Mouse (Mus musculus) limb, embryonic 13.5 days (tissue): Measurements from ENCODE around the gene Sult1c2. TPM values are rescaled to one million over a fixed set of nuclear protein-coding genes. Genes with fewer than 3 reads are reported as not detected.
"Not testable (repeated sequence)": the region's sequence is repeated elsewhere in the genome, so short reads cannot be mapped to it uniquely, and the experiment has no call there.

Source experiments
- ATAC-seq: fragments of 200-750 bp; cut with Nextera tagmentation; 2 replicates; pipeline ENCODE4 v1.8.0; 2017; ENCODE audit warnings: low read depth, moderate number of reproducible peaks, moderate TSS enrichment; ENCODE audit not compliant: low FRiP score
- H3K27ac ChIP-seq: fragments of 300-500 bp; sonication (generic); 2 replicates; pipeline ENCODE4 v1.5.1; 2015; ENCODE audit warnings: inconsistent platforms, mild to moderate bottlenecking, moderate library complexity
- H3K27me3 ChIP-seq: fragments of 300-500 bp; sonication (generic); 2 replicates; pipeline ENCODE4 v1.6.1; 2015; ENCODE audit warnings: mild to moderate bottlenecking, inconsistent platforms
- H3K36me3 ChIP-seq: fragments of 300-500 bp; sonication (generic); 2 replicates; pipeline ENCODE4 v1.6.1; 2015; ENCODE audit warnings: inconsistent platforms, mild to moderate bottlenecking, moderate library complexity
- H3K4me1 ChIP-seq: fragments of 300-500 bp; sonication (generic); 2 replicates; pipeline ENCODE4 v1.6.1; 2015; ENCODE audit warnings: inconsistent platforms
- H3K4me2 ChIP-seq: fragments of 300-500 bp; sonication (generic); replicated peaks from 2 replicates; pipeline ENCODE4 v1.6.1; 2015; ENCODE audit warnings: inconsistent platforms, mild to moderate bottlenecking, moderate library complexity
- H3K4me3 ChIP-seq: fragments of 300-500 bp; sonication (generic); 2 replicates; pipeline ENCODE4 v1.5.1; 2015; ENCODE audit warnings: moderate library complexity, mild to moderate bottlenecking, inconsistent platforms
- H3K9ac ChIP-seq: fragments of 300-500 bp; sonication (generic); 2 replicates; pipeline ENCODE4 v1.6.1; 2015; ENCODE audit warnings: mild to moderate bottlenecking, inconsistent platforms
- H3K9me3 ChIP-seq: fragments of 300-500 bp; sonication (generic); 2 replicates; pipeline ENCODE4 v1.6.1; 2016; ENCODE audit warnings: inconsistent platforms
- WGBS: fragments of 180-500 bp; shearing (Covaris S2); methylation state at CpG from one replicate; pipeline ENCODE4 v1.1.7; 2015; 5-methylcytosine and 5-hydroxymethylcytosine counted together
- polyA plus RNA-seq: library from polyadenylated mRNA; unstranded; fragments of >200 nt; fragmentation: Nextera tagmentation; extraction: Ambion mirVana; gene quantifications from 2 replicates; pipeline ENCODE4 v1.2.1, GENCODE M21; 2015

Sult1c2 gene
- not detected in 2 replicates for polyA plus RNA-seq

DNA sequence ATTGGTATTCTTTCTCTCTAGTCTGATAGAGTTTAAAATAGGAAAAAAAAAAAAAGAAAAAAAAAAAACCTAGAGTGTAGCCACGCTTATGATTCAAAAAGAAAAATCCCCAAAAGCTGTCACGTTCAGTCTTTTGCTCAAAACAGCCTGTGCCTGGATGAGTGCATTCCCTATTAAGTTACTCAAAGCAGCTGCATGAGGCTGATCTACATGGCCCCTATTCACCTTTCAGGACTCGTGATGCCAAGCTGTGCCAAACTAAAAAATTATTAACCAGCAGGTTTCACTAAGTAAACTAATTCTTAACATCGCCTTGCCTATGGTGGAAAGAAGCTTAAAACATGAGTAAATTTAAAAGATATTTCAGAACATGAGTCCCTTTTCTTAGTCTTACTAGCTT, at the start of gene Sult1c2:
TSS of gene Sult1c2 (minus strand) at position 134 of the 400 bp plus-strand sequence.
- no peak within 1 kb of the TSS for H3K4me3 ChIP-seq
- no peaks in the 10 kb centered on the region for H3K36me3 ChIP-seq
- no peak within 1 kb of the TSS for H3K4me2 ChIP-seq
- H3K9ac ChIP-seq = no peak within 1 kb of the TSS
- H3K27me3 ChIP-seq = no peaks in the 10 kb centered on the region
- H3K27ac ChIP-seq = no peak within 1 kb of the TSS
- H3K9me3 ChIP-seq = peaks cover 4% of the 10 kb centered on the region; the same call in 1 of the 2 replicates
- WGBS = 86% methylated on average over 4 of the region's 4 CpGs
- no peak for ATAC-seq
- no peaks in the 10 kb centered on the region for H3K4me1 ChIP-seq

DNA sequence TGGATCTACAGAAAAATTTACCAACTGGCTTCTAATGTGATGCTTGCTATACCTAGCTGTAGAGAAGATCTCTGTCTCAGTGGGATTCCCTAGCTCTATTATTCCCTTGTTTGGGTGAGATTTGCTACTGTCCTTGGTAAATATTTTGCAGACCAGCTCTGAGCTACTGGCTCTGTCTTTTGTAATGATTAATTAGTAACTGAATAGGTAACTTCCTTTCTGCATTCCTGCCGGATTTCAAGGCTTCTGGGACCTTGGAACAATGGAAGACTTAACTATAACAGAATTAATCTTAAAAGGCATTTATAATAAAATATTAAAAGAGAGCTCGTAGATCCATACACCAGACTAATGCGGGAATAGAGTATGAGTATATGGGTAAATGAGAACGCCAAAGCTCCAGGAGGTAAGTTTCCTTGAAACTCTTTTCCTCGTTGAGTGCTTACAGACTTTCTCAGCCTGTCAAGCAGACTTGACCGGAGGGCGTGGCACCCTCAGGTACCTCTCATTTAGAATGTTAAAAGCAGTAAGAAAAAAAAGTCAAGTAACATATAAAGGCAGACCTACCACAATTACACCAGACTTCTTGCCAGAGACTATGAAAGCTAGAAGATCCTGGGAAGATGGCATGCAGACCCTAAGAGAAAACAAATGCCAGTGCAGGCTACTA, 33.0 kb upstream of the Sult1c2 start:
- H3K9me3 ChIP-seq = peaks cover 17% of the 10 kb centered on the region
- 89% methylated on average over 7 of the region's 7 CpGs for WGBS
- H3K27ac ChIP-seq, ATAC-seq, H3K4me2 ChIP-seq, H3K9ac ChIP-seq, H3K4me3 ChIP-seq, H3K36me3 ChIP-seq, H3K27me3 ChIP-seq, H3K4me1 ChIP-seq: not testable (repeated sequence)

DNA sequence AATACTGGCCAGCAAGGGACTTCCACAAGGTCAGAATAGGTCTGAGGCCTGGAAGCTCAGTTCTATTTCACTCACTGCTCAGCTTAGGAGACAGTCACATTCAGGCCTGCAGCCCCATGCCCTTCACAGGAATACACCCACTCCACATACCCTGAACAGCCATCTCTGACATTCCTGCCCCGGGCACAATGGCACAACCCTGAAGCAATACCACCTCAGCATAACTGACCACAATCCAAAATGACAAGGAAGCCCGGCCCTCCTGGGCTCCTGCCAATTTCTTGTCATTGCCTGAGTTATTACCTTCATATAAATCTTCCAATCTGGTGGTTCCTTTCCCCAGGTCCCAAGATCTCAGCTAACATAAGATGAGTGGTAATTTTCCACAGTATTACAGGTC, 28.3 kb upstream of the Sult1c2 start:
- ATAC-seq = no peak
- 72% methylated on average over 2 of the region's 2 CpGs for WGBS

DNA sequence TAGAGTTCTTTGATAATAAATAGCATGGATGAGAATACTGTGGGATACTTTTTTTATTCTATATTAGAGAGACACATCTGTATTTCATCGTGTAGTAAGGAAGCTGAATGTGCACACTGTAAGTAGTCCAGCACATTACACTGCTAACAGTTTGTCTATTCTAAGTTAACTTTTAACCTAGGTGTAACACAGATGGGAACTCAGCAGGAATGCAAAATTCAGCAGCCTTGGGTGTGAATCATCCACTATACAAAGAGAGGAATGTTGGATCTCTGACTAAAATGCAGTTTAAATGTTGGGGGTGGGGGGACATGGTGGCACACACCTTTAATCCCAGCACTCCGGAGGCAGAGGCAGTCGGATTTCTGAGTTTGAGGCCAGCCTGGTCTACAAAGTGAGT, 26.1 kb upstream of the Sult1c2 start:
- Histone ChIP-seq H3K27me3 (no peaks in the 10 kb centered on the region), H3K27ac (no peak overlapping the region), H3K4me1 (no peaks in the 10 kb centered on the region), H3K4me2 (no peak overlapping the region), H3K36me3 (no peaks in the 10 kb centered on the region), H3K4me3 (no peak overlapping the region), H3K9ac (no peak overlapping the region), H3K9me3 (0 out of 2 replicates have a peak, but pooled peaks cover 5% of the 10 kb centered on the region)
- 83% methylated on average over 3 of the region's 3 CpGs for WGBS
- no peak for ATAC-seq

More for the DNA sequence above, 28.3 kb upstream of the Sult1c2 start:
- no peaks in the 10 kb centered on the region for H3K27me3 ChIP-seq
- H3K27ac ChIP-seq = no peak overlapping the region
- no peak overlapping the region for H3K9ac ChIP-seq
- no peaks in the 10 kb centered on the region for H3K4me1 ChIP-seq
- no peaks in the 10 kb centered on the region for H3K36me3 ChIP-seq
- no peak overlapping the region for H3K4me2 ChIP-seq
- H3K9me3 ChIP-seq = 0 out of 2 replicates have a peak, but pooled peaks cover 5% of the 10 kb centered on the region
- H3K4me3 ChIP-seq = no peak overlapping the region

- Histone ChIP-seq H3K9ac (no peak overlapping the region), H3K4me2 (no peak overlapping the region), H3K27me3 (no peaks in the 10 kb centered on the region), H3K4me1 (no peaks in the 10 kb centered on the region), H3K27ac (no peak overlapping the region), H3K9me3 (no peaks in the 10 kb centered on the region), H3K36me3 (no peaks in the 10 kb centered on the region), H3K4me3 (no peak overlapping the region)
- no peak for ATAC-seq
Measured at GRCm38 (mm10) chr17:53869931-53870330, 23.8 kb upstream of the Sult1c2 start.

- H3K4me2 ChIP-seq = no peak overlapping the region
- no peak for ATAC-seq
- WGBS = 84% methylated on average over 6 of the region's 6 CpGs
Measured at GRCm38 (mm10) chr17:53865260-53865955, 19.3 kb upstream of the Sult1c2 start.

DNA sequence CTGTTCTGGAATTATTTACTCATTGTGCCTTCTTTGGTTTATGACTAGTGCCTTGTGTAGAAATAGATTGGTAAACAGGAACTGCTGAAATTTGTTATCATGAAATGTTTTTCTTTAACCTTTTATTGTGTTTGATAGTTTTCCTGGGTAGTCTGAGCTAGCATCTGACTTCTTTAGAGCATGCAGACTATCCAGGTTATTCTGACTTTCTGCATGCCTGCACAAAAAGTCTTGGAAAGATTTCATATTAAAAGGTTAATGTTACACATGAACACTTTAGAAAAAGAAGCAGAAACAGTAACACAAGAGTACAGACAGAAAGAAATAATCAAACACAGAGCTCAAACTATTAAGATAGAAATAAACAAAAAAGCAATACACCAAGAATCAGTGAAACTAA, 14.4 kb upstream of the Sult1c2 start:
- Histone ChIP-seq H3K36me3 (no peaks in the 10 kb centered on the region), H3K4me1 (no peaks in the 10 kb centered on the region), H3K27ac (no peak overlapping the region), H3K9me3 (no peaks in the 10 kb centered on the region), H3K4me3 (no peak overlapping the region), H3K4me2 (no peak overlapping the region), H3K9ac (no peak overlapping the region), H3K27me3 (no peaks in the 10 kb centered on the region)
- ATAC-seq = no peak

More at GRCm38 (mm10) chr17:53865260-53865955, 19.3 kb upstream of the Sult1c2 start:
- Histone ChIP-seq H3K9ac (no peak overlapping the region), H3K27ac (no peak overlapping the region), H3K36me3 (no peaks in the 10 kb centered on the region), H3K4me3 (no peak overlapping the region), H3K27me3 (no peaks in the 10 kb centered on the region), H3K9me3 (no peaks in the 10 kb centered on the region), H3K4me1 (no peaks in the 10 kb centered on the region)

DNA sequence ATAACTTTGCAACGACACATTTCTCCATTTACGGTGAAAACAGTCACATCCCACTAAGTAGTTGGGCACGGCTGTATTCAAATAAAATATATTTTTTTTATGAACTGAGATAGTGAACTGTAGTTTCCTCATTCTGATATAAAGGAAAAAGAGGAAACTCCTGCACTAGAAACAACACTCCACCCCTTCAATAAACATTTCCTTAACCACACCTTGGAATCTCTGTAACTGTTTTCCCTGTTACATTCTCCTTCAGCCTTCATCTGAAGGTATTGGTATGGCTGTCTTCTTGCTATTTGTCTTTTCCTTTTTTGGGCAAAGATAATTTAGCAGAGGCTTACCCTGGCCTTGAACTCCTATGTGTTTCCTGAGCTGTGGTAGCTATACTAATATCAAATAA, 8.9 kb upstream of the Sult1c2 start:
- Histone ChIP-seq H3K9me3 (no peaks in the 10 kb centered on the region), H3K4me2 (no peak overlapping the region), H3K9ac (no peak overlapping the region), H3K4me3 (no peak overlapping the region), H3K36me3 (no peaks in the 10 kb centered on the region), H3K27ac (no peak overlapping the region), H3K4me1 (no peaks in the 10 kb centered on the region), H3K27me3 (no peaks in the 10 kb centered on the region)
- WGBS = 94% methylated on average over 3 of the region's 3 CpGs
- no peak for ATAC-seq

- no peak for ATAC-seq
- Histone ChIP-seq H3K9me3 (peaks cover 4% of the 10 kb centered on the region; the same call in 1 of the 2 replicates), H3K4me1 (no peaks in the 10 kb centered on the region), H3K36me3 (no peaks in the 10 kb centered on the region), H3K9ac (no peak overlapping the region), H3K4me2 (no peak overlapping the region), H3K27me3 (no peaks in the 10 kb centered on the region), H3K4me3 (no peak overlapping the region), H3K27ac (no peak overlapping the region)
- WGBS = 78% methylated on average over 7 of the region's 7 CpGs
Measured at GRCm38 (mm10) chr17:53845796-53846195, 343 bp downstream of the Sult1c2 start.

GRCm38 (mm10) chr17:53833366-53833765, 12.8 kb downstream of the Sult1c2 start:
- H3K9ac ChIP-seq = no peak overlapping the region
- no peaks in the 10 kb centered on the region for H3K27me3 ChIP-seq
- H3K4me2 ChIP-seq = no peak overlapping the region
- H3K36me3 ChIP-seq = no peaks in the 10 kb centered on the region
- peaks cover 4% of the 10 kb centered on the region; the same call in 1 of the 2 replicates for H3K9me3 ChIP-seq
- 62% methylated on average over 3 of the region's 3 CpGs for WGBS
- no peak for ATAC-seq
- no peaks in the 10 kb centered on the region for H3K4me1 ChIP-seq
- H3K27ac ChIP-seq = no peak overlapping the region
- H3K4me3 ChIP-seq = no peak overlapping the region

- not testable (repeated sequence) for H3K27ac ChIP-seq, H3K4me2 ChIP-seq, H3K27me3 ChIP-seq, H3K36me3 ChIP-seq, ATAC-seq, H3K4me3 ChIP-seq, H3K4me1 ChIP-seq, H3K9ac ChIP-seq, H3K9me3 ChIP-seq
- WGBS = 84% methylated on average over 16 of the region's 16 CpGs
Measured at GRCm38 (mm10) chr17:53803974-53804373, 42.2 kb downstream of the Sult1c2 start.

DNA sequence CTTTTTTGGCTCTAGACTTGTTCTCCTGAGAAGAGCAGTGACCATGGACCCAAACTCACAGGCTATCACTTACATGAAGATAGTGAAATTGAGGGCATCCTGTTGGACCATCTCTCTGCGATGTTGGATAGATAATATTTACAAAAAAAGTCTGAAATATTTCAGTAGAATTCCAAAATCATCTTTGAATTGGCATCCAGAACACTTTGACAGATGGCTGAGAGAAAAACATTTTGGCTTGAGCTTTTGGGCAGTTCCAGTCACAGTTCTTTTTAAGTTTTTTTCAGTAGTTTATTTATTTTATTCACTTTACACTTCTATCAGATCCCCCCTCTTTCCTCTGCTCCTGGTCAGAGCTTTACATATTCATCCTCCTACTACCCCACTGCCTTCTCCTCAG, 62.8 kb downstream of the Sult1c2 start:
- Histone ChIP-seq H3K4me3 (no peak overlapping the region), H3K27me3 (no peaks in the 10 kb centered on the region), H3K27ac (no peak overlapping the region), H3K9me3 (no peaks in the 10 kb centered on the region), H3K4me1 (no peaks in the 10 kb centered on the region), H3K9ac (no peak overlapping the region), H3K36me3 (no peaks in the 10 kb centered on the region), H3K4me2 (no peak overlapping the region)
- 78% methylated on average over 1 of the region's 1 CpGs for WGBS
- no peak for ATAC-seq
